Mouse (Mus musculus): ENCODE measurements around the gene Nppc. TPM values are rescaled to one million over a fixed set of nuclear protein-coding genes. Genes with fewer than 3 reads are reported as not detected.

Gene Nppc
- polyA plus RNA-seq, 1 experiment from 2014 or later: 11.0 TPM

DNA sequence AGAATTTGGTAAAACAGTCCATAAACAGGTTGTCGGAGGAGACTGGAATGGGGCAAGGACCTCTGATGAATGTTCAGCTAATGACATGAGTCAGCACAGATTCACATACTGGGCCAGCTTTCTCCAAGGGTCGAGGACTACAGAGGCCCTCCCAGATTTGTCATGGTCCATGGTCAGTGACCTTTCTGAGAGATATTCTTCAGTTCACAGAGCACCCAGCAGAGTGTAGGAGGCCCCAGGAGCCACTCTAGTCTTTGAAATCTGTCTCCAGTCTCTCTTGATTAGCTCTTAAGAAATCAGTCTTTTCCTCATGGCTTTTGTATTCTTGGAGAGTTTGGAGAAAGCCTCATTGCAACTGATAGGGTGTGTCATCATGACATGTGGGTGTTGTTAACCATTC lies 48.1 kb downstream of the Nppc start:
- Histone ChIP-seq H3K9ac (ENCODE audit: low read length) (no peak overlapping the region), H3K36me3 (ENCODE audit: control insufficient read depth, insufficient read depth, low read length) (no peaks in the 10 kb centered on the region), H3K4me3 (ENCODE audit: low read depth, low read length) (no peak overlapping the region), H3K4me1 (ENCODE audit: control insufficient read depth, insufficient read depth, low read length) (no peaks in the 10 kb centered on the region), H3K27me3 (ENCODE audit: control insufficient read depth, insufficient read depth, low read length) (no peaks in the 10 kb centered on the region), H3K4me2 (ENCODE audit: low read depth) (no peak overlapping the region), H3K9me3 (ENCODE audit: control insufficient read depth, low read length) (no peaks in the 10 kb centered on the region), H3K27ac (ENCODE audit: low read depth, low read length) (no peak overlapping the region)
- 59% methylated on average over 2 of the region's 2 CpGs for WGBS
- no peak for DNase-seq (ENCODE audit: low spot score)
- no peak for ATAC-seq (ENCODE audit: insufficient read depth, low FRiP score, low TSS enrichment)

DNA sequence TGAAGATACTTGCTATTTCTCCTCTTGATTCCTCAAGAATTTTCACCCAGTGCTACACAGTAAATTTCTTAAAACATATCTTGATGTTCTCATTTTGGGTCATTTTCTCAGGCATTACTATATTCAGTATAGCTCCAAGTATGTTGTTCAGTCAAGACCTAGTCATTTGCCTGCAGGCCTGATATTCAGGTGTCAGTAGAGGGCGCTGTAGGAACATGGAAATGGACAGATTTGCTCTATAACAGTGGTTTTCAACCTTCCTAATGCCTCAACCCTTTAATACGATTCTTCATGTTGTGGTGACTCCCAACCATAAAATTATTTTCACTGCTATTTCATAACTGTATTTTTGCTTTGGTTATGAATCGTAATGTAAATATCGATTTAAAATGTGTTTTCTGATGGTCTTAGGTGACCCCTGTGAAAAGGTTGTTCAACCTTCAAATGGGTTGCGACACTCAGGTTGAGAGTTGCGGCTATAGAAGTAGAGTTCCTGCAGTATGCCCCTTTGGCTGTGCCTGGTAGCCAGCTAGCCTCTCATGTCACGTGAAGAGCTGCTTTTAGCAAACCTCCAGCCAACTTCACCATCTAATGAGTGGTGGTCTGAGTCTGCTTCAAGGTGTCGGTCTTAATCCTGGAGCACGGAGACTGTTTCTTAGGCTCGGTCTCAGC lies 51.8 kb downstream of the Nppc start:
- DNase-seq (ENCODE audit: low spot score) (peak; percentile 71), ATAC-seq (ENCODE audit: insufficient read depth, low FRiP score, low TSS enrichment) (no peak)
- H3K9me3 ChIP-seq (ENCODE audit: control insufficient read depth, low read length): no peaks in the 10 kb centered on the region
- no peak overlapping the region for H3K4me2 ChIP-seq (ENCODE audit: low read depth)
- H3K9ac ChIP-seq (ENCODE audit: low read length): no peak overlapping the region
- H3K4me1 ChIP-seq (ENCODE audit: control insufficient read depth, insufficient read depth, low read length): no peaks in the 10 kb centered on the region
- 60% methylated on average over 10 of the region's 10 CpGs for WGBS
- H3K4me3 ChIP-seq (ENCODE audit: low read depth, low read length): no peak overlapping the region
- H3K36me3 ChIP-seq (ENCODE audit: control insufficient read depth, insufficient read depth, low read length): no peaks in the 10 kb centered on the region
- no peaks in the 10 kb centered on the region for H3K27me3 ChIP-seq (ENCODE audit: control insufficient read depth, insufficient read depth, low read length)
- H3K27ac ChIP-seq (ENCODE audit: low read depth, low read length): no peak overlapping the region

Small RNA genes lying within 50 kb of the gene (microRNA-seq; reads per million reads assigned to microRNA genes)
- gene Gm22955: not detected

Other genes starting within 250 kb of the Nppc start
- 0.35 TPM in 1 of 2 replicates, not detected in the other for gene Nmur1, start 244.3 kb downstream of the Nppc start, polyA plus RNA-seq (2014; fragmentation: Nextera tagmentation; extraction: Ambion mirVana)
- gene Tex44, start 244.2 kb downstream of the Nppc start, polyA plus RNA-seq (2014; fragmentation: Nextera tagmentation; extraction: Ambion mirVana): not detected in 2 replicates
- gene Ptma, start 143.8 kb downstream of the Nppc start, polyA plus RNA-seq (2014; fragmentation: Nextera tagmentation; extraction: Ambion mirVana): 2,926 and 3,268 TPM in 2 replicates
- 77.9 and 83.2 TPM in 2 replicates for gene Pde6d, start 87.9 kb downstream of the Nppc start, polyA plus RNA-seq (2014; fragmentation: Nextera tagmentation; extraction: Ambion mirVana)
- 63.7 and 65.4 TPM in 2 replicates for gene Cops7b, start 87.7 kb downstream of the Nppc start, polyA plus RNA-seq (2014; fragmentation: Nextera tagmentation; extraction: Ambion mirVana)
- 32.4 and 37.7 TPM in 2 replicates for gene Dis3l2, start 33.2 kb upstream of the Nppc start, polyA plus RNA-seq (2014; fragmentation: Nextera tagmentation; extraction: Ambion mirVana)

All from neural tube, embryonic 11.5 days (tissue).